Mouse (Mus musculus): ENCODE results near the gene Uba7.

The Uba7 gene

DNA sequence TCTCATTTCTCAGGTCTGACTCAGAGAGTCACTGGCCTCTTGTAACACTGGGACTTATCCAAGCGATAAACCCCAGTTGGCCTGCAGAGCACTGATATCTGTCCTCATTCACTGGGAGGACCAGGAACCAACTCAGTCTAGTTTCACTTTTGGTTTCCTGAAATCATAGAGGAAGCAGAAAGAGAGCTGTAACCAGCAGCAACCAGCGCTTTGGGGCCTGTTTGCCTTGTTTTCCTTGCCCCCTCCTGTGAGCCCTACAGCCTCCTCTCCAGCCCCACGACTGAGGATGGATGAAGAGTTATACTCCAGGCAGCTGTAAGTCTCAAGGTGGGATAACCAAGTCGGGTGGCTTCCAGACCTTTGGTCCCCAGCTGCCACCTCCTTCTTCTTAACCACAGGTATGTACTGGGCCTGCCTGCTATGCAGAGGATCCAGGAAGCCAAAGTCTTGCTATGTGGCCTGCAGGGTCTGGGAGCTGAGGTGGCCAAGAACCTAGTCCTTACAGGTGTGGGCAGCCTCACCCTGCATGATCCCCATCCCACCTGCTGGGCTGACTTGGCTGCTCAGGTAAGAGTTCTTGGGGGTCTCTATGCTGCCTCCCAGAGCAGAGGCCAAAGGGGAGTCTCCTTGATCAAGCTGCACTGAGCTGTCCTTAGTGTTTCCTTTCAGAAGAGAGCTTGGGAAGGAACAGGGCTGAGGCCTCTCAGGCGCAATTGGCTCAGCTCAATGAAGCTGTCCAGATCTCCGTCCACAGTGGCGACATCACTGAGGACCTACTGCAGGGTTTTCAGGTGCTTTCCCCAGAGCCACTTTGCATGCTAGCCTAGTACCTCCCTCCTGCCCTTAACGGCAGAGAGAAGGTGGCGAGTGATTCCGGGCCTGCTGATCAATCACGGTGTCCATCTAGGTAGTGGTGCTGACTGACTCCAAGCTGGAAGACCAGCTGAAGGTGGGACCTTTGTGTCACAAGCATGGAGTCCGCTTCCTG lies at the start of gene Uba7:
Gene Uba7, plus strand, starts transcription at position 107 of the 988 bp plus-strand sequence.
- DNase-seq (ENCODE audit: low spot score) = peak; percentile 15

DNA sequence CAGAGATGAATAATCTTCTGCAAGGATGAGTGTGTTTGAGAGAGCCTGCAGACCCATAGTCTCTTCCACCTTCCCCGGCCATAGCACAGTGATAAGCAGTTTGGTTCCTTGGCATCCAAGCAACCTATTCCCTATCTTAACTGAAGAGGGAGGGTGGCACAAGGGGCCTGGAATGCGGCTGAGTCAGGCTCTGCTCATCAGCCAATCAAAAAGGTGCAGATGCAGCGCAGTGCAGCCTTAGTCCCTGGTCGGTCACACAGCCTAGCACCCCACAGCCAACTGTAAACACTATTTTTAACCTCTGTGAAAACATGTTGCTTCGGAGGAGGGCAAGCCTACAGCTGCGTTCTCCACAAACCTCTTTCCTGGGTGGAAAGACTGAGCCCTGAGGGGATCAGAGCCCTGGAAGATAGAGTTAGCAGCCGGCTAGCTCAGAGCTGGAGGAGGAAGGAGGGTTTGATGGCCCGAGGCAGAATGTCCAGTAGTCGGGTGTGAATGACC lies 48.3 kb upstream of the Uba7 start:
- no peak for DNase-seq (ENCODE audit: low spot score)

DNA sequence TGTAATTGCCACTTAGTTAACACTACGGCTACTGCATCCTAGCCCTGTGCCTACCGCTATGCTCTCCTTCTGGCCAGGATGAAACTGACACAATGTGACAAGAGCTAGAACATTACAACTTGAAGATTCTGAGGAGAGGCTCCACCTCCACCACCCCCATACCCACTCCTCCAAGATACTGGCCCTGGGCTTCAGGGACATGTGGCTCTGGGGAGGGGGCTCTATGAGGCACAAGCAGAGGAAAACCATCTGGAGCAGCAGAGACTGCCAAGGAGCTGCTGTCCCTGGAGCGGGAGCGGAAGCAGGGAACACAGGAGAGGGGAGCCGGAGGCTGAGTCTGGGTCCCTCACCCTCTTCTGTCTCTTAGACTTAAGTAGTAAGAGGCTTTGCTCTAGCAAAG lies 47.6 kb upstream of the Uba7 start:
- no peak for DNase-seq (ENCODE audit: low spot score)

DNA sequence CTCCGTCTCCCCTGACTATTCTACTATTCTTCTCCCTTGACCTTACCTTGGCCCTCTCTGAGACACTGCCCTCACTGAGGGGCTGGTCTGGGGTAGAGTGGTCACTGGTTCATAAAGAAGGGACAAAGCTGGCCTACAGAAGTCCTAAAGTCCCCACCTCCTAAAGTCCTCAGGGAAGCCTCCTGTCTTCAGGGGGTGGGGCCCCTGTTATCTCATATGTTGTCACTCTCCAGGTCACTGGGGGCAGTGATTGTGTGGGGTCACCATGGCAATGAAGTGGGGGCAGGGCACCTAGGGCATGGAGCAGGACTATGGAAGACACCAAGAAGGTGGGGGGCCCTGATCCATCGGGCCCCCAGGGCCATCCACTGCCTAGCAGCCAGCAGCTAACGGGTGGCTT lies 47.1 kb upstream of the Uba7 start, which contains the start of gene Actl11:
Gene Actl11, plus strand, starts transcription at position 301 of the 400 bp plus-strand sequence.
- no peak for DNase-seq (ENCODE audit: low spot score)

DNA sequence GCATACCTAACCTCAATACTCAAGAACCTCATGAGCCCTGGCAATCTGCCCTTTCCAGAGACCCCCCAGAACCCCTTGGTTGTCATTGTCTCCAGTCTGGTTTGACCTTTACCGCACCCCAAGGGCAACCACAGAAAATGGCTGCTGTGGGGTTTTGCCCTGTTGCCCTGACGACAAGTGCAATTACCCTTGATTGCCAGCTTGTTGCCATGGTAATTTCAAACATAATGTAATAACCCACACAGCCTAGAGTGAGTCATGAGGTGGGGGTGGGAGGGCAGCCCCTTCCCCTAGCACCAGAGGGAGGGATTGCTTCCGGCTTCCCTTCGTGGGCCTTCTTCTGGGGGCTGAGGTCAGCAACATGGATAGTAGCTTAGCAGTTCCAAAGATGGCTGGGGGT lies 43.1 kb upstream of the Uba7 start:
- no peak for DNase-seq (ENCODE audit: low spot score)

DNA sequence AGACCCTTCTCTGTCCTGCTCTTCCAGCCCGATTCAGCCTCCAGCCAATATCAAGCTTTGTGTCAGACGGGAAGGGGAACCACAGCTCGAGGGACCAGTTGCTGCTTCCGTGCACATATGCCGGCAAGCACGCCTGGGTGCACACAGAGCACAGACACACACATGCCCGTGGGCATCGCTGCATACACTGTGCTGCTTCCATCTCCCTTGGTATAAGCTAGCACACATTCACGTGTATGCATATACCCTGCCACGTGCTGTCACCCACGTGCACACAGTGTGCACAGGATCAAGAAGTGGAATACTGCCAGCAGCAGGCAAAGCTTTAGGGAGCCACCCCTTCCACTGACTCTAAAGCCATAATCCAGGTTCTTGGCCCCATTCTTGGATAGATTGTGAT lies 41.2 kb upstream of the Uba7 start:
- no peak for DNase-seq (ENCODE audit: low spot score)

DNA sequence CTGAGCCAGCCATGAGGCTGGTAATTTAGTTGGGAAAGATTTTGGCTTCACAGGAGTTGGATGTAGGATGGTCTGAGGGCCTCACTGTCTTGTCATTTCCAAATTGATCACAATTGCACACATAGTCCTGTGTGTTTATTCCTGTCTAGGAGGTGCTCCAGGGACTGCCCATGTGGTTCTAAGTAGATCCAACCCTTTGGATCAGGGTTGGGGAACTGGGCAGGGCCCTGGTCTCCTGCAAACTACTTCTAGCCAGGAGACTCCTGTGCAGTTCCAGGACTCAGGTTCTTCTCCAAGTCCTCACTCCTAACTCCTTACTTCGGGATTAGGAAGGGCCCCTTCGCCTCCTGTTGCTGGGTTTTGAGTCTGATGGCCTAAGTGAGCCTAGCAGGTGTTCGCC lies 39.9 kb upstream of the Uba7 start, which contains the start of gene Camkv:
Gene Camkv, plus strand, starts transcription at position 301 of the 400 bp plus-strand sequence.
- DNase-seq (ENCODE audit: low spot score) = no peak

DNA sequence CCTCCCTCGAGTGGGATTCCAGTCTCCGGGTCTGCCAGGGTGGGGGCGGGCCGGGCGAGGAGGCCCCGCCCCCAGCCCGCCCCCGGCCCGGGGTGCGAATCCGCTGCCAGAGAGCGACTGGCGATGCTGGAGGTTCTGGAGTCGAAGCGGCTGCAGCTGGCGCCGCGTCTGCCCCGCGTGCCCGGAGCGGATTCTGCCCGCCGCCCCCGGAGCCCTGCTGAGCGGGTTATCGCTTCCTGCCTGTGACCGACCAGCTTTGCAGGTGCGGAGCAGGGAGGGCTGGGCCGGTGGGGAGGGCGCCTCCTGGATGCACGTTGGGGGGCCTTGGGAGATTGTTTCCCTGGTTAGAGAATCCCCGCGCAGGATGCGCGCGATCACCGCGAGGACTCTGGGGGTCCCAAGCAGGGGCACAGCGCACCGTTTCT lies 39.5 kb upstream of the Uba7 start:
- DNase-seq (ENCODE audit: low spot score) = no peak

DNA sequence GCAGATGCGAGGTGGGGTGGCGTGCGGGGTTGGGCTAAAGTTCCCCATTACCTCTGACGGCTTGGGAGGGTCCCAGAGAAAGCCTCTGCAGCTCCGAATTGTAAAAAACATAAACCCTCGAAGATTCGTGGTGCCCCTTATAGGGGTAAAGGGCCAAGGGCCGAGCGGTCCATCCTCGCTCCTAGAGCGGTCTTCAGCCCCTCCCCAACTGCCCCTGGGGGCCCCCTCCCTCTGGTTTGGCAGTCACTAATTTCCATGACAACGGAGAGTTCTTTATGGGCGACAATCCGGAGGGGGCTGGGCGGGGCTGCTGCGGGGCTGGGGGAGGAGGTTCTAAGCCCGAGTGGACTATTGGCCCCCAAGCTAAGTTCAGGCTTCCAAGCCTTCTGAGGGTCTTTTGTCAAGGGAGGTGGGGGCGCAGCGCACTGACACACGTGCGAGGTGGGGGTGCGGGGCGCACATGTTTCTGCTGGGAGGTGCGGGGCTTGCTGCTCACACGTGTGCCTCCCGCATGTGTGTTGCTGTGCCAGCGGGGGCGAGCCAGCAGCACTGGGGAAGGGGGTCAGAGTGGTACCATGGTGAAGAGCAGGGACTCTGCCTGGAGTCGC lies 39.0 kb upstream of the Uba7 start:
- DNase-seq (ENCODE audit: low spot score) = no peak

DNA sequence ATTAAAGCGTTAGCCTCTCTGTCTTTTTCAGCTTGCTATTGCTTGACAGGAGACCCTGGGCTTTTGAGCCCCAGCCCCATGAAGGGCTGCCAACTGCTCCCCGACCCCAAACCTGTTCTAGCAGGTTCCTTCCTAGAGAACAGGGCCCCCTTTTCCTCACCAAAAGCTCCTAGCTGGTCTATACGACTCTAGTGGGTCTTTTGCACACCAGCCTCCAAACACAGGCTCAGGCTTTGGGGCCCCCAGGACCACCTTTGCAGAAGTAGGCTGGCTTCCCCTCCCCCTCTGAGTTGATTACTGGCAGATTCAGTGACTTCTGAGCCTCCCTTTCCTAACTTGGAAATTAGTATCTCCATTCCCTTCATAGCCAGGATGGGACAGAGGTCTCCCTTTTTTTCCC lies 38.5 kb upstream of the Uba7 start:
- no peak for DNase-seq (ENCODE audit: low spot score)

DNA sequence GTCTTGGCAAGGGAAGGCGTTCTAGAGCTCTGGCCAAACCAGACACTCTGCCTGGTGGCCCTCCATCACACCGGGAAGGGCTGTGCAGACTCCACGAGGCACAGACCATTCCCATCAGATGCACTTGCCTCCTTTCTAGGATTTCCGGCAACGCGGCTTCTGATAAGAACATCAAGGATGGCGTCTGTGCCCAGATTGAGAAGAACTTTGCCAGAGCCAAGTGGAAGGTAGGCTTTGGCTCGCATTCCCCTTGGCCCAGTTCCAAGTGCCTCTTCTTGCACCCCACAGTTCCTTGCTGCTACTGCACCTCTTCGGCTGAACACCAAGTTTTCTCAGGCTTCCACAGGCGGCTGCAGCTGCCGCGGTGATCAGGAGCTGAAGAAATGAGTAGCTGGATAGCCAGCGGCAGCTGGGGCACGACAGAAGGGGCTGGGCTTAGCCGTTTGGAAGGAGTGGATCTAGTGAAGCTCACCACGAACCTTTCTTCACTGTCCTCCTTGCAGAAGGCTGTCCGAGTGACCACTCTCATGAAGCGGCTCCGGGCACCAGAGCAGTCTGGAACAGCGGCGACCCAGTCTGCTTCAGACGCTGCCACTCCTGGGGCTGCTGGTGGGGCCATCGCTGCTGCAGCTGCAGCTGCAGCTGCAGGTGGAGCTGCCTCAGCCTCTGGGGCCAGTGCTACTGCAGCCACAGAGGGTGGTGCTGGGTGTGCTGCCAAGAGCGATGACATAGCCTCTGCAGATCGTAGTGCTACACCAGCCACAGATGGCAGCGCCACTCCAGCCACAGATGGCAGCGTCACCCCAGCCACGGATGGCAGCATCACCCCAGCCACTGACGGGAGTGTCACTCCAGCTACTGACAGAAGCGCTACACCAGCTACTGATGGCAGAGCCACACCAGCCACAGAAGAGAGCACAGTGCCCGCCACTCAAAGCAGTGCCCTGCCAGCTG lies 27.8 kb upstream of the Uba7 start:
- DNase-seq (ENCODE audit: low spot score) = no peak

DNA sequence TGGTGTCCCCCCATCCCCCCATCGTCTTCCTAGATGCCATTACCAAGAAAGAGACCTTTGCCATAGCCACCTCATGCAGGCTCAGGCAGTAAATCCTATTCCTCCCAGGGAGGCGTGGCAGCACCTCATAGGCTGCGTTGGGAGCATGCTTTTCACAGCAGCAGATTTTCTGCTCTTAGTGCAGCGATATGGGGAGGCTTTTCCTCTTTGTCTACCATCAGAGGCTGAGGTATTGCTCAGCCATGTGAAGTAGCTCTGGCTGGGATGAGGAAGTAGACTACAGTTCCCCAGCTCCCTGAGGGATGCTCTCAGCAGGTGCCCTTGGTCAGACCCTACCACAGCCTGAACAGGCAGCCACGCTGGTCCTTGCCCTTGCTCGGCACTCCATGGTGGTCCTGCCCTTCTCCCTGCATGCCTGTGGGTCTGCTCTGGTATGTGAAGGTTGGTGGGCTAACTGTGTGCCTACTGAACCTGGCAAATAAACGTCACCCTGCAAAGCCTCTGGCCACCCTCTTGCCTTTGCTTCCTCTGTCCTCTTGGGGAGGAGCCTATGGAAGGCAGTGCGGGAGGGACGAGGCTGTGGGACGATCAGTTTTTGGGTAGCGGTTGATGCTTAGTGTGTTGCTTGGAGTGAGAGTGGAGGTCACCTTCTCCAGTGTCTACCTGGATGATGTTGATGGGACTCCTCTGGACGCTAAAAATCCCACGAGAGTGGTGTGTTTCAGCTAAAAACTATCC lies 26.0 kb upstream of the Uba7 start:
- no peak for DNase-seq (ENCODE audit: low spot score)

DNA sequence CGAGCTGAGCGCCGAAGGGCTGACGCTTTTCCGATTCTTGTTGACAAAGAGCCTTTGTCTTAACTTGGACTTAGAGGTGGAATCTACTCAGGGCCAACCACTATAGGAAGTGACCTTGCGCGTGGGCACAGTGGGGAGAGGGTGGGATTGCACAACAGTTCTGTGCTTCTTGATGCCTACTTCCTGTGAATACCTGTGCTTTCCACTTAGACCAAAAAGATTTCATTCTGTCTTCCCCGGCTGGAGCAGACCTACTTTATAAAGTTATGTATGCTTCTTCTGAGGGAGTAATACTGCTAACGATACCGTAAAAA lies 25.4 kb upstream of the Uba7 start, which contains the start of gene Traip:
Gene Traip, plus strand, starts transcription at position 215 of the 314 bp plus-strand sequence.
- DNase-seq (ENCODE audit: low spot score) = no peak

DNA sequence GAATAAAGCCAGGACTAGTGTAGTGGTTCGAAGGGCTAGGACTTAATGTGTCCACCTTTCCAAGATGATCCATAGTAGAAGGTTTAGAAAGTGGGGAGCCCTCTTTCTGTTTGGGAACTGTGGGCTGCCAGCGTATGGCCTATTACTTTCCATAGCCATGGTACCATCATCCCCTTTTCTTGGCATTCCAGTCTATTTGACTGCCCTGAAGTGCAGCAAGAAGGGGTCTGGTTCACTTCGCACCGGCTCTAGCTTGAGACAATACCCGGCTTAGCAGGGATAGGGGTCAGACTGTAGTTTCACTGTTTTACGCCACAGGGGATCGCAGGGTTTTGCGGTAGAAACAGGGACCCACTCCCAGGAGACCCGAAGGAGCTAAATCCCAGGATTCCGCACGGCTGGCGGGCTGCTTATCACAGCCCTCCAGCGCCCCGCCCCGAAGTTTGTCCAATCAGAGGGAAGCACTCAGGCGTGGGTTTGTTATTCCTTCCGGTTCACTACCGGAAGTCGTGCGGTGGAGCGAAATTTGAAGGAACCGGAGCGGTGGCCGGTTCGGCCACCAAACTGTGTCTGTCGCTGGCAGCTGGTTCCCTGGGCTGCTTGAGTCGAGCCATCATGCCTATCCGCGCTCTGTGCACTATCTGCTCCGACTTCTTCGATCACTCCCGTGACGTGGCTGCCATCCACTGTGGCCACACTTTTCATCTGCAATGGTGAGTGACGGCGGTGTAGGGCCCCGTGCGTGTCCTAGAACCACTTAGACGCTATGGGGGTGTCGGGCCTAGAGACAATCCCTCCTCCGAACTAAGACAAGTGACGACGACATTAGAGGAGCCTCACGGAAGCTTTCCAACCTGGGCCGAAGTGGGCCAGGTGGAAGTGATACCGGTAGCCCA lies 24.6 kb upstream of the Uba7 start:
- peak; percentile 67 for DNase-seq (ENCODE audit: low spot score)

DNA sequence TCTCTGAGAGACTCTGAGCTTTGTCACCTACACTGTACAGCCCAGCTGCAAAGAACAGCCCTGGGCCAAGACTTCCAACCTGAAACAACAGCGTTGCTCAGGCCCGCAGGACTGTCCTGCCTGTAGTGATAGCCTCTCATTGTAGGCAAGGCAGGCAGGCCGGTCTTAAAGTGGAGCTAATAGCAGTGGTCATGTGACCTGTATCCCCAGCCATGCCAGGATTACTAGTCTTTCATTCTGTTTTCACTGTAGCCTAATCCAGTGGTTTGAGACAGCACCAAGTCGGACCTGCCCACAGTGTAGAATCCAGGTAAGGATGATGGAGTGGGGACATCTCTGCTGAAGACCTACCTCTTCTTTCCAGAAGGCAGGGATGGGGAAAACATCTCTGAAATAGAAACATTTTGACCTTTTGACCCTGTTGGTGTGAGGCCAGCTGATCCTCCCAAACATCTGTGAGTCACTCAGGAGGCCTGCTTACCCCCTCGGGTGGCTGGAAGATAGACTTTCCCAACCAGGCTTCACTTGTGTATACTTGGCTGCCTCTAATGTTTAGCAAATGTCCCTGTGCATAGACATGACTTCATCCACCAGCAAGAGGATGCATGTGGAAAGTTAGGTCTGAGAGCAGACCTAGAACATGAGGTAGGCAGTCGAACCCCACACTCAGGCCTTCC lies 19.6 kb upstream of the Uba7 start:
- no peak for DNase-seq (ENCODE audit: low spot score)

DNA sequence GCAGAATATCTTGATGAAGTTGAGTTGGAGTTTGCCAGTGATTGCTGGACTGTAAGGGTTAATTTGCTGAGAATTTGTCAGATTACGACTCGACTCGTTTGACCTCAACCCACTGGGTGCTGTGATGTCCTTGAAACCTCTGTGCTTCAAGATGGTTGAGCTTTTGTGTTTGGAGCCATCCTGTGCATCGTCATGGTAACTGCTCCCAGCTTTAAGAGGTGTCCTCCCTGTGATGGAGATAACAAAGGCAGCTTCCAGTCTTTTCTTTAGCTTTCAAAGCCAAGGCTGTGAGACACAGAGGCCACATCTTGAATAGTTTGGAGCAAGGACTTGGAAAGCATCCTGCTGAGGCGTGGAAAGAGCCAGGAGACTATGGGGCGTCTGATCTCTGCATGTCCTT lies 18.2 kb upstream of the Uba7 start:
- no peak for DNase-seq (ENCODE audit: low spot score)

DNA sequence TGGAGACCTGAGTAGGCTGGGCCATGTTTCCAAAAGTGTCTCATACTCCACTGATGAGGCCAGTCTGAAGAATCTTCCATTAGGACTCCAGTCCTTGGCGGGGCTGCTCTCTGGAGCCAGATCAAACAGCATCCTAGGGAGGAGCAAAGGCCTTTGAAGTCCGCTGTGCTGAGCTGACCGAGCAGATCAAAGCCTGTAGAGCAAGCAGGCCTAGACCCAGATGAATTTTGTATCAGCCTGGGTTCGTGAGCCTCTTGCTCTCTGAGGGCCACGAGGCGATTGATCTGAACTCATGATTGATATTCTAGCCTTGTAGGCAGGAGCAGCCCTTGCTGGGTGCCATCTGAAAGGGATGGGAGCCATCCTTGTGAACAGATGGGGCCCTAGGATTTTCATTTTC lies 15.4 kb upstream of the Uba7 start:
- no peak for DNase-seq (ENCODE audit: low spot score)

DNA sequence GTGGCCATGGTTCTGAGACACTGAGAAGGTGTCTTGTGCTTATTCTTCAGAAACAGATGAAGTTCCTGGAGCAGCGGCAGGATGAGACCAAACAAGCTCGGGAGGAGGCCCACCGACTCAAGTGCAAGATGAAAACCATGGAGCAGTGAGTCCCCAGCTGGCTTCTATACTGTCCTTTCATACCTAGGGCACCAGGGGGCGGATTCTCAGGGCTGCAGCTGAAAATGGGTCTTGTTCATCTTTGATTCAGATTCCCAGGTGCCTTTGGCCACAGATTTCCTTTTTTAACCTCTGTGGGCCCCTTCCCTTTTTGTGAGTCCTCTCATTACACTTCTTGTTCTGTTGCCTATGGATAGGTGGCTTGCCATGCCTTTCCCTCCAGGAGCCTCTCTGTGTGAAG lies 14.4 kb upstream of the Uba7 start:
- DNase-seq (ENCODE audit: low spot score) = no peak

DNA sequence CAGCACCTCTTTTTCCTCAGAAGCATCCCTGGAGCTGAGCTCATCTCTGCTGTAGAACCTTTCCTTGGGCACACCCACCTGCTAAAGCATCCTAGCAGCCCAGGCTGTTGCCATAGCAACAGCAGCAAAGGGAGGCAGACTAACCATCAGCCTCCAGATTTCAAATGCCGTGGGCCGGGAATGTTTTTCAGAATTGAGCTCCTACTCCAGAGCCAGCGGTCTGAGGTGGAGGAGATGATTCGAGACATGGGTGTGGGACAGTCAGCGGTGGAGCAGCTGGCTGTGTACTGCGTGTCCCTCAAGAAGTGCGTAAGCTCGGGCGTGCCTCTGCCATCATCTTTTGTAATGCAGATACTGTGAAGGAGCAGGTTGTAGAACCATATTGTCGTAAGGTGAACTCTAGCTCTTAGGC lies 13.9 kb upstream of the Uba7 start:
- no peak for DNase-seq (ENCODE audit: low spot score)

DNA sequence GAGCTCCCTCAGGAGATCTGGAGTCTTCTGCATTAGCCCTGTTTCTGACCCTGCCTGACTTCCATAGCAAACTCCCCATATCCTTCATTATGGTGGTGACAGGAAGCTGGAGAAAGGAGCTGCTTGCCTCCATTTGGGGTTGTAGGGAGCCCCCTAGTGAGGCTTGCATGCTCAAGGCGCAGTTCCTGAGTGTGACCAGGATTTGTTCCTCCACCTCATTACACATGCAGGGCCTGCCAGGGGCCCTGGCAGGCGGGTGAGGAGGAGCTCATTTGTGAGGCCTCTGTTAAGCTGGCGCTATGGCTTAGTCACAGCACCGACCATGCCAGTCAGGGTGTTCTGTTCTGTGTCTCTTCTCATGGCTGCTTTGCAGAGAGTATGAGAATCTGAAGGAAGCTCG lies 13.4 kb upstream of the Uba7 start:
- DNase-seq (ENCODE audit: low spot score) = no peak
